In the genomic region with DNA sequence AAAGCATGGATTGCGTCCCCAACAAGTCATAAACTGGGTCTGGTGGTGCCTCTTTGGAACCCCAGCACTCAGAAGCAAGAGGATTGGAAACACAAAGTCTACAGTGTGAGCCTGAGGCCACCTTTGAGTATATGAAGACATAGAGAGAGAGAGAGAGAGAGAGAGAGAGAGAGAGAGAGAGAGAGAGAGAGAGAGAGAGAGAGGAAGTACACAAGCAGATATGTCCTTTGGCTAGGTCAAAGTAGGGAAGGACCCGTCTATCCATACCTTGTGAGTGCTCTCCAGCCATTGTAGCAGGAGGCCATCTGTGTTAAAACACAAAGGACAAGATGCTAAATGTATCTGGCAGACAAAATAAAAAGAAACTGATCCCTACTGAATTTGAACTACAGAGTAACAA, we compare ENCODE assay signal across 15 mouse cellular contexts.
"Had no signal": no experiment of that assay in that cellular context is flagged by ENCODE, and none has a peak within 500 bp of the region (broad histone marks: within the 10 kb centered on the region; RNA-seq: fewer than 3 reads in every experiment).

No protein-coding gene starts in this region.

- H3K4me3 ChIP-seq: neural tube, embryonic 13.5 days; neural tube, embryonic 15.5 days; stomach, embryonic 15.5 days had no signal

- DNase-seq: right cerebral cortex, adult 18-20 months; right cerebral cortex, postnatal 14 days; right cerebral cortex, postnatal 25 days; right cerebral cortex, postnatal 4 days; spleen, adult 18-20 months; thymus, adult 18-20 months; thymus, adult 2 months; thymus, postnatal 14 days; thymus, postnatal 25 days; thymus, postnatal 36 days; thymus, postnatal 4 days had no signal

- H3K36me3 ChIP-seq: neural tube, embryonic 13.5 days; neural tube, embryonic 15.5 days; stomach, embryonic 15.5 days had no signal

- H3K27ac ChIP-seq: neural tube, embryonic 13.5 days; neural tube, embryonic 15.5 days; stomach, embryonic 15.5 days; stomach, postnatal 0 days had no signal

- H3K9me3 ChIP-seq: neural tube, embryonic 13.5 days; neural tube, embryonic 15.5 days; stomach, embryonic 15.5 days had no signal

- H3K4me2 ChIP-seq: neural tube, embryonic 13.5 days; neural tube, embryonic 15.5 days; stomach, embryonic 15.5 days had no signal

- H3K9ac ChIP-seq: neural tube, embryonic 13.5 days; neural tube, embryonic 15.5 days; stomach, embryonic 15.5 days had no signal

- H3K27me3 ChIP-seq: neural tube, embryonic 13.5 days; neural tube, embryonic 15.5 days; stomach, embryonic 15.5 days had no signal

- H3K4me1 ChIP-seq: stomach, embryonic 15.5 days had no signal
